Mouse (Mus musculus) layer of hippocampus, adult 9-11 months (tissue): ENCODE data around the gene Tbc1d8.

Experiments
- DNase-seq: peaks from one replicate; pipeline ENCODE4 v3.0.0; 2022

Gene Tbc1d8

DNA sequence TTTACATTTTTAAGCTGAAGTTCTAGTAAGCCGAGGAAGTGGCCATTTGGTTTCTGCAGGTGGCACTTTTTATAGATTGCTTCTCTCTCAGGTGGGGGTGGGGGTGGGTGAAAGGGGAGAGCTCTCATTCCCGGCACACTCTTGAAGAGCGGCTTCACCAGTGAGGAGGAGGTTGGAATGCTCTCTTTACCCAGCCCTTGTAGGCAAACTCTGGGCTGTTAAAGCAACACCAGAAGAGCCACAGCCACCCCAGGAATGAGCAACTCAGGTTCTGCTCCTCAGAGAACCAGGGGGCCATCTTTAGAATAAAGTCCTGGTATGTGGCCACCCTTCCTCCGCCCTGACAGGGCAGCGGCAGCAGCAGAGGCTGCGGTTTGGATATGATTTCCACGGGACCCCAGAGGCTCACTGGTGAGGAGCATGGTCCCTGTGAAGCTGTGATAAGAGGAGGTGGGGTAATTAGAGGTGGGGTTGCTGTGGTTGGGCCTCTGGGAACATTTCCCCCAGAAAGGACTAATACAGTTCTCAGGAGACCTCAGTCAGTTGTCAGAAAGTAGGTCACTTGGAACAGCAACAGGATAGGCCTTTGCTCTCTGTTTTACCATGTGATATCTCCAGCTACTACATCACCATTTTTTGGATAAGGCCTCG, 85.2 kb downstream of the Tbc1d8 start:
- DNase-seq = no peak

DNA sequence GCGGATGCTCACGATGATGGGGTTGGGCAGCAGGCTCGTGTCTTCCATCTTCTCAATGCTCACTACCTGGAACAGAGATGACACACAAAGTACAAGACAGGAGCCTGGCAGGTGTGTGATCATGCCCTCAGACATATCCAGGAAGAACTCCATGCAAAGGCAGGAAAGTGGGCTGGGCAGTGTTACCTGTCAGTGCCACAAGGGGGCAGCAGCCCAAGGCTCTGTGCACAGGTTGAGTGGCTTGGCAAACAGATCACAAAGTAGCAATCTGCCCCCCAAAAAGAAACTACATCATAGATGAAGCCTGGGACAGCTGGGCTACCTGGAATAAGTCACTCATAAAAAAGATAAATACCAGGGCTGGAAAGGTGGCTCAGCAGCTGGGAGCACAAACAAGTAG, 86.4 kb downstream of the Tbc1d8 start:
- DNase-seq = peak; percentile 66

DNA sequence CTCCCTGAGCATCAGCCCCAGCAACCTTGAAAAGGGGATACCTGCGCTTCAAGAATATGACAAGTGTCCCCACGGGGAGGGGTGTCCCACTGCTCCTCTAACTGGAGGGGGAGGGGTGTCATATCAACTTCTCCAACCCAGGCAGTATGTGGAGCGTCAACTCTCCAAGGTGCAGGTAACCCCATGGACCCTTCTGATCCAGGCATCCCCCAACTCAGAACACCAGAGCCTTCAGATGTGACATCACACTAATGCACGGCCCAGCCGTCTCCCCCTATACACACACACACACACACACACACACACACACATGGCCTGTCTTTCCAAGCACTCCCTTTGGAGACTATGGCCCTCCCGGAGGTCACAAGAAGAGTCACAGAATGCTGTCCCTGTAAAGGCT, 86.9 kb downstream of the Tbc1d8 start:
- no peak for DNase-seq

DNA sequence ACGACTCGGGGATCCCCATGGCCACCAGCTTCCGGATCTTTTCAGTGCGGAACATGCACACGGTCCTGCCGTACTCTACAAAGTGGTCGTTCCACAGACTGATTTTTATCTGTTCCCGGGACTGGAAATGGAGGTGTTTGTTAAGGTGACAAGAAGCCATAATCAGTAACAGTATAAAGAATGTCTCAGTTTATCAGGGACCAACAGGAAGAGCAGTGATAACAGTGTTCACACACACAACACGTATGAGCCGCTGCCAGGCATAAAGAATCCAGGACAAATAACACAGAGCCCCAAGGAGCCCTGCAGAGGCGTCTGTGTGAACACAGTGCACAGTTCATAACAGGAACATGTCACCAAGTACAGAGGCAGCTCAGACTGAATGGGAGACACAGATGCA, 89.2 kb downstream of the Tbc1d8 start:
- DNase-seq = no peak

DNA sequence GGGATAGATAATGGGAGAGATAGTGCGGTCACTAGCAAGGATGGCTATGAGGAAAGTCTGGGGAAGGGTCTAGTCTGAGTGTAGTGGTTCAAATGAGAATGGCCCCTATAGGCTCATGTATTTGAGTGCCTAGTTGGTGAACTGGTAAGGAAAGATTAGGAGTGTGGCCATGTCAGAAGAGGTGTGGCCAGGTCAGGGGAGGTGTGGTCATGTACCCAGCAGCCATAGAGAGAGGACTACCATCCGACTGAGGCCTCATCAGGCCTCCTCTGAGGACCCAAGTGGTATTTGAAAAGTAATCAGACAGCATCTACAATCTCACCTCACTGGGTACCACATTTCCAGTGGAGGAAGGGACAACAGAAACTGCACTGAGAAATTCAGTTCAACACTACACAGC, 90.4 kb downstream of the Tbc1d8 start:
- DNase-seq = no peak

DNA sequence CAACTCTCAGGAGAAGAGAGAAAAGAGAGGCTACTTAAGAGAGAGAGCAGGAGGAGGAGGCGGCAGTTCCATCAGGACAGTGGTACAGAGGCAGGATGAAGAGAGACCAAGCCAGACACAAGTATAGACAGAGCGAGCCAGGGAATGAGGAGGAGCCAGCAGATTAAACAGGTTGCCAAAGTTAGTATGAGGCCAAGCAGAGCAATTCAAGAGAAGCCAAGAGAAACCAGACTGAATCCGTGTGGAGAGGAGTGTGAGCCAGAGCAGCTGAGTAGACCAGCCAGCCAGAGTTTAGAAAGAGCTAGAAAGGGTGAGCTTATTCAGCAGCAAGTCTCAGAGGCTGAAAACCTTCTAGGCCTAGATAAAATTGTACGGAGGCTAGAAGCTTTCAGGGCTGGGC, 91.1 kb downstream of the Tbc1d8 start:
- no peak for DNase-seq

DNA sequence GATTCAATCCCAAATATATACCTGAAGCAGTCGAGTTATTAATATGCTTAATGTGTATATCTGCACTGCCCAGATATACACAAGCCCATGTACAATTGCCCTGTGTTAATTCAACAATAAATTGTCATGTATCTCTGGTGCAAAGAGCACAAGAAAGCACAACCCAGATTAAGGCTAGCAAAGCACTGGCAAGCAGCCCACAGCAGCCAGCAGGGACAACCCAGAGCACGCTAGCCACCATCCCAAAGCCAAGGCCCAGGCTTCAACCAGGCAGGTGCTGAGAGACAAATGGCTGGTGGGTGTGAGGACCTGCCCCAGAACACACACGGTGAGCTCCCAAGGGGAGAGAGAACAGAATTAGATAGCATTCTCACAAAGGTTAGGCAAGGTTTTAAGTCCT, 92.1 kb downstream of the Tbc1d8 start:
- DNase-seq = no peak

DNA sequence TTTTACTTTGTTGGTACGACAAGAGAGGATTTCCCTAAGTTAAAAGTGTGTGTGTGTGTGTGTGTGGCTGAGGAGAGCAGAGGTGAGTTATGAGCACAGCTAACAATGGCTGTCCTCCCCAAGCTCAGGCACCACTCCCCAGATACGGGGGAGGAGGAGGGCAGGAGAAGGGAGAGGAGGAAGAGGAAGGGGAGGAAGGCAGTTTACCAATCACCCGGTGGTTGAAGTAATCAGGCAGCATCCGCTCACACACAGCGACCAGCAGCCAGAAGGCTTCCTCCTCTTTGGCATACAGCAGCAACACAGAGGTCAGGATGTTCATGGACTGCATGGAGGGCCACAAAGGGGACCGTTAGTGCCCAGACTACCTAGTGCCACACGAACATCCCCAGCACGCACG, 93.6 kb downstream of the Tbc1d8 start:
- DNase-seq = no peak

DNA sequence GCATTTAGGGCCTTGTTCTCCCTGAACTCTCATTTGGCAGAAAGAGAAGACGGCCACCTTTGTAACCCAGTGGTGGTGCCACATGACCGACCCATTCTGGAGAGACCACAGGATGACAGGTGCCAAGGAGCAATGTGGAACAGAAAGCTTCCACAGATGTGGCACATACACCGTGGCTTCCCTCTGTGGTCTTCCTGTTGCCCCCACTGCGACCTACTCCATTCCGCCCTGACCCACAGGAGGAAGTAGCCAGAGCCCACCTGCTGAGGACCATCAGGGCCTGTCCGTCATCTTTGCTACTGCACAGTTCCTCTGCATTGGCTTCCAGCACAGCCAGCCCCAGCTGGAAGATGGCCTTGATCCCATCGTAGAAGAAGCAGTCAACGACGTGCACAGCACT, 97.5 kb downstream of the Tbc1d8 start:
- DNase-seq = no peak

DNA sequence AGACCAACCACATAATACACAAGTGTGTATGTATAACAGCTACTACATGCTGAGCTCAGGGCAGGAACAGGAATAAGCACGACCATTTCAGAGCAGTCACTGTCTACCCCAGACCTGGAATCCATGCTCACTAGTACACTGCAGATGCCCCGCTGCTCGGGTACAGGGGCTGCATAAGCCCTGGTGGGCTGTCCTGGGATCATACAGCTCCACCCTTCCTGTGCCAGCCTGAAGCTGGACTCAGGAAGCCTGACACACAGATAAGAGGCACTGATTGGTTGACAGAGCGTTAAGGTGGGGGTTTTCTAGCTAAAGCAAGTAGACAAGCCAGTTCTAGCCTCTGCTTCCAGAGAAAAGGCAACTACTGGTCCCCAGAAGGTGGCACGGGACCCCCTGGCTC, 99.5 kb downstream of the Tbc1d8 start:
- DNase-seq = no peak

DNA sequence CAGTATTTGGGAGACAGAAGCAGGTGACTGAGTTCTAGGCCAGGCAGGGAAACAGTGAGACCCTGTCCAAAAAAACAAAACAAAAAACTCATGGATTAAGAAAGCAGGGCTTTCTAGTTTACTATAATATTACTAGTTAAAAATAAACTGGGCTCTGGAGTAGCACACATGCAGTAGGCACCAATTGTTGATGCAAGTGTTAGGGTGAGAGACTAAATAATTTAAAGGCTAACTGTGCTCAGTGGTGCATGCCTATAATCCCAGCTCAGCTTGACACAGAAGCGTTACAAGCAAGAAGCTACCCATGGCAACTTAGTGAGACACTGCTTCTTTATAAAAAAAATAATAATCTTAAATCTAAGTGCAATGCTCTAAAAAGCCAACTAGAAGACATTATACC, 100.0 kb downstream of the Tbc1d8 start:
- DNase-seq = no peak

DNA sequence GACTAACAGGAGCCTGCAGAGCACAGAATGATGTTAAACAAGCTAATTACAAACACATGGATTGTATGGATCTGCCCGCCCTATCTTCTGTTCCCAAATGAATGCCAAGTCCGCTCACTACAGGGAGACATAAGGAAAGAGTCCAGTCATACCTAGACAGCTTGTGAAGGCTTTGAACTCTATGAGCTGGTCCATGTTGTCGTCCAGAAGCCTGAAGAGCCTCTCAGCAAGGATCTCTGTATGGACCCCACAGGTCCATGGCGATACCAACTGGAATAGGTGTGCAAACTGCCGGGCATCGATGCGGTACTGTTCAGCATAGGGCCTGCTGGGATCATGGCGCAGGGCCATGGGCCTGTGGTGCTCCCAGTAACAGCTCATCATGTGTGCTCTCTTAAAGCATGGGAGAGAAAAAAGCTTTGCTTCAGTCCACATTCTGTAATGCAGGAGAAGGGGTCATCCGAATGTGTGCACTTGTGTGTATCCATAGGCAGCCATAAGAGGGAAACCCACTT, 101.8 kb downstream of the Tbc1d8 start:
- no peak for DNase-seq

DNA sequence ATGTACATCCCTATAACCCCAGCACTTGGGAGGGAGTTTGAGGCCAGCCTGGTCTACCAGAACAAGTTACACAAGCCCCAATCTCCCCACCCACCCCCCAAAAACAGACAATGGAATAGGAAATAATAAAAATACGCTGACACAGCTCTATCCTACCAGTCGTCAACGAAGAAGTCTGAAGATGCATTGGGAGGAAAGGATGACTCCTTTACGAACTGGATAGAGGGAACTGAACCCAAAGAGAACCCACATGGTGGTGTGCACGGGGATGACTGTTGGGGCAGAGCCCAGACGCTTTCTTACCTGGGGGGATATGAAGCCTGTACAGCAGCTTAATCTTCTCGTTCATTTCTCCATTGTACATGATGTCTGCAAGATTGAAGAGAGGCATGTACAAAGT, 102.4 kb downstream of the Tbc1d8 start:
- no peak for DNase-seq

DNA sequence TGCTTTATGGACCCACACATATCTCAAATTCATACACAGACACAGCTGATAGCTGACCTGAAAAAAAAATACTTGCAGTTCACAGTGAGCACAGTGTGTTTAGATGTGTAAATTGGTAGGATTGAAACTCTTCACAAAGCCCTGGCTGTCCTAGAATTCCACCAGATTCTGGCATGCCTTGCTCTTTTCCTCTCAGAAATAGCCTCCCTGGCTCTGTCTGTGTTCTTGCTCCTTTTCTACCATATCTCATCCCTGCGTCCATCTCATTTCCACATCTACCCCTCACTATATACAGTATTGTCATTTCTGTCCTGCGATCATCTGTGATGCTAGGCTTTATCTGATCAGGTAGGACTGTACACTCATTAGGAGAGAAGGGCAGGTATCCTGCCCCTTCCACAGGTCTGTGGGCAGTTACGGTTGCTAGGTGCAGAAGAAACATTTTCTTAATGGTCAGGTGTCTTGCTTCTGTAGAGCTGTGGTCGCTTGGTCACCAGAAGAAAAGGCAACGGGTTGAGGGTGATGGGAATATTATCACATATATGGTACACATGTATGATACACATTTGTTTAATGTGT, 104.2 kb downstream of the Tbc1d8 start:
- no peak for DNase-seq

DNA sequence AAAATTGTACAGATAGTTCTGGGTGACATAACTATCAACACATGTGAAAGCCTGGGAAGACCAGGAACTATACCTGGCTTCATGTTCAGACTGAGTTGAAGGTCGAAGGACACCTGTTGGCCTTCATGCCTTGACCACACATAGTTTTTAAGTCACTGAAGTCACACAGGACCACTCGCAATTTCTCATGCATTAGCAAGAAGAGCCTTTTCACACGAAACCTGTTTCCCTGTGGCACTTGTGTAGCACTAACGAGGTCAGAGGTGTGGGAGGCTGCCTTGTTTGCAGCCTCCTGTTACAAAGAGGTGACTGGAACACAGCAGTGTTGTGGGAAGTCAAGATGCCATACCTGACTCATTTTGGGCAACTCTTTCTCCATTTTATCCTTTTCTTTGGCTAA, 105.2 kb downstream of the Tbc1d8 start:
- DNase-seq = no peak

DNA sequence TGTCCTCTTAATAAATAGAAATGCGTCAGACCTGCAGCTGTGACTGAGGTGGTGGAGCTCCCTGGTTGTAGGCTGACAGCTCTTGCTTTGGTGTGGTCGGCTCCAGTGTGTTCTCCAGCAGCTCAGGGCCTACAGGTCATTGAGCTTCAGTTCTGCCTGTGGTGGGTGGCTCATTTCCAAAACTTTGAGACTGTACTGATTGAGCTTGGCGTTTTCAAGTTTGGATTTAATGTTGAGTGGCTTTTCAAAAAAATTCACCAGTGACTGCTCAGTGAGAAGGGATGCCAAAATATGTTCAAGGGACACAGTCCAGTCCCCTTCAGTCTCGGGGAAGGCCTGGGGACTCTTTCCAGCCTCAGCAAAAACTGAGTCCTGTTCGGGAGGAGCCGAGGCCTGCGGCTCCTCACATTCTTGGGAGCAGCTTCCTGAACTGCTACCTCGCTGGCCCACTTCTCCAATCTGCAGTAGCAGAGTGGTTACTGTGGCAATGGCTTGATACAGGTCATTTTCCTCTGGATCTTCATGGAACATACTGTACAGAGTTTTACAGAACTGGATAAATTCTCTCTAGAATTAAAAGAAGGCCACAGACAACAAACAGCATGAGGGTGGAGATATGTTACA, 106.2 kb downstream of the Tbc1d8 start:
- no peak for DNase-seq

DNA sequence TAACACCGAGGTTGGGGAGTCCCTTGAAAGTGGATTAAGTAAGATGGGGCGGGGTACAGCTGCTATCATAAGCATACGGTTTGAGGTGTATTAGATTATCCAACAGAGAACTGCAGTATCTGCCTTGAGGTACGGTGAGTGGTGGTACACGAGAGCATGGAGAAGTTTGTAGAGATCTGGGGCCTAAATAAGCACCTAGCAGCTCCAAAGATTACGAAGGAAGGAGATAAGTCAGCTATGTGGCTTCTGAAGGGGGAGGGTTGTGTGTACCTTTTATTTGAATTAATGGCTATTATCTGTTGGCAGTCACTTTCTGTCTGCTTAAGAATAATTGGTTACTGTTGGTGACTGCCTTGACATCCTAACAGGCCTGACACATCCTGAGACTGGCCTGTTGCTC, 108.1 kb downstream of the Tbc1d8 start:
- DNase-seq = no peak

DNA sequence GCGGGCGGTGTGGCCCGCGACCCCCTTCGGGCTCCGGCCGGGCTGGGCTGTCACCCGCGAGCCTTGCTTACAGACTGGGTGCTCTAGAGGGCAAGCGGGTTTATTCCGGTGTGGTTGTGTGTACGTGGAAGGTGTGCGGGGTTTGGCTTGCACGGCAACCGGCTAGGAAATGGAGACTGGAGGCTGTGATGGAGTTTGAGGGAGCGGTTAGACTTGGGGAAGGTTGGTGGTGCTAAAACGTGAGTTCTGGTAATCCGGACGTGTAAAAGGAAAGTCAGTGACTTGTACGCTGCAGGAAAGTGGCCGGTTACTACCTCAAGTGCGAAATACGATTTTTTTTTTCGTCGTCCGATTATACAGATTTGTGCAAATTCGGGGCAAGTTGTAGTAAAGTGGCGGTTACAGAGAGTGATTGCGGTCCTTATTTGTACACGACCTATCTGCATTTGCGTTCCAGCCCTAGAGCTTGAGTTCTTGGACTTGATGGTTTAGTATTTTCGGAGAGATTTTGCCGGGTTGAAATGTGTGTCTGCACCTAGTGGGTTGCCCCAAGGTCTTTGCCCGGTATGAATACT, 110.2 kb downstream of the Tbc1d8 start:
- DNase-seq = no peak

DNA sequence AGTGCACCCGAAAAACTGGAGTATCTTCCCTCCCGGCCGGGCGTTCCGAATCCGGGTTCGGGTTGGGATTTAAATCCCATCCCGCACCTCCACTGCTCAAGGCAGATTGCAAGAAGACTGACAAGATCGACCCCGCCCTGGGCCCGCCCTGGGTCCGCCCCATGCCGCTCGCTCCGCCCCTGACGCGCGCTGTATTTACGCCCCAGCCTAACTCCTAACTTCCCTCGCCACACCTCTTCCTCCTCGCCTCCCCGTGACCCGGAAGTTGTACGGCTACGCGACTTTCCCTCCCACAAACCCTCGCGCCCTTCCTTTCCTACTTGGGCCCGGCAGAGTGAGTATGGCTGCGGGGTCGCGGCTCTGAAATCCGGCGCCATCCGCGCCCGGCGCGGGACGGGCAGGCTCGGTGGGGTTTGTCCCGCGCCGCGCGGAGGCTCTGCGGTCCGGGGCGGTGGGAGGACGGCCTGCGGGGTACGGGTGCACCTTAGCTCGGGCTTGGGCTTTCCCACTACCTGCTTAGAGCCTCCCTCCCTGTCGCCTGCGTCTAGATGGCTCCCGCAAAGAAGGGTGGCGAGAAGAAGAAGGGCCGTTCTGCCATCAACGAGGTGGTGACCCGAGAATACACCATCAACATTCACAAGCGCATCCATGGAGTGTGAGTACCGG, 110.8 kb downstream of the Tbc1d8 start, which contains the start of gene Rpl31:
Rpl31 (plus strand) TSS at position 242 of the 666 bp plus-strand sequence.
- DNase-seq = peak; percentile 98

DNA sequence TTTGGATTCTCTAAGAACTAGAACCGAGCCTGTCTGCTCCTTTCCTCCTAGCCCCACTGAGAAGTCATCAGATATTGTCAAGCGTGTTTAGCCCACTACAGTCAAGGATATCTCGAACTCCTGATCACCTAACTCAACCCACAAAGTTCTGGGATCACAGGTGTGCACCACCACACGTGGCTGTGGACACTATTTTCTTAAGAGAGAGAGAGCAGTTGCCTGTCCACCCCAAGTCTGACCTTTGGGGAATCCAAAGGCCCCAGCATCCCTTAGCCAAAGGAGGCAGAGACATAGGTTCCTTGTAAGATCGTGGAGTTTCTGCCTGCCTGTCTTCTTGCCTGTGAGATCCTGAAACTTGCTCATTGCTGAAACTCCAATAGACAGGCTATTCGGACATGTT, 111.5 kb downstream of the Tbc1d8 start:
- no peak for DNase-seq

DNA sequence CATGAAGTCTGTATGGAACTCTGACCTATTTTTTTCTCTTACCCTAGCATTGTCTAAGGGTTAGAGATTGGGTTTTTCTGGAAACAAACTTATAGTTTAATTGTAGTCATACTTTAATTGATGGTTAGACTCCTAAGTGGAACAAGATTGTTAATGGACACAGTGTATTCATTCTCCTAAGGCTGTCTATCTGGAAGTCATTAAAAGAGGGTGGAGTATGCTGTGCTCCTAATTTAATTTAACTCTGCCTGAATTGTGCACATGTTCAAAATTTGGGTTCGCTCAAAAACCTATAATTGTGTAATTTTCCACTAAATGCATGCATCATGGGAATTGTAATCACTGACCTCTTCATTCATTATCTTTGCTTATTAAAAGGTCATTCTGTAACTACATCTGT, 113.0 kb downstream of the Tbc1d8 start:
- DNase-seq = no peak

DNA sequence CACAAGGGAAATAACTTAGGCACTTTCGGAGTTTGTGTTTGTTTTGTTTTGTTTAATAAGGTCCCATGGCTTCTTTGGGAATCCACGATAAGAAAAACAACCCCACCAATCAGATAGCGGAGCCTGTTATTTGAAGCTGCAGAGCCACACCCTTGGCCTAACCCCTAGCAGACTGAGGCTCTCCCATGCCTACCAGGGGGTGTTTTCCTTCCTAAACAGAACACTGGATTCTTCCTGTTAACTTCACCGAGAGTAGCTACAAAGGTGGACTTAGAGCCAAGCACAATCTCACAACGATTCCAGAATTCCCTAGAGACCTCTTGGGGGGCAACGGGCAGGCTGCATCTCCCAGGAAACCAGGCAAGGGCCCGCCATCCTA, 116.1 kb downstream of the Tbc1d8 start:
- no peak for DNase-seq

DNA sequence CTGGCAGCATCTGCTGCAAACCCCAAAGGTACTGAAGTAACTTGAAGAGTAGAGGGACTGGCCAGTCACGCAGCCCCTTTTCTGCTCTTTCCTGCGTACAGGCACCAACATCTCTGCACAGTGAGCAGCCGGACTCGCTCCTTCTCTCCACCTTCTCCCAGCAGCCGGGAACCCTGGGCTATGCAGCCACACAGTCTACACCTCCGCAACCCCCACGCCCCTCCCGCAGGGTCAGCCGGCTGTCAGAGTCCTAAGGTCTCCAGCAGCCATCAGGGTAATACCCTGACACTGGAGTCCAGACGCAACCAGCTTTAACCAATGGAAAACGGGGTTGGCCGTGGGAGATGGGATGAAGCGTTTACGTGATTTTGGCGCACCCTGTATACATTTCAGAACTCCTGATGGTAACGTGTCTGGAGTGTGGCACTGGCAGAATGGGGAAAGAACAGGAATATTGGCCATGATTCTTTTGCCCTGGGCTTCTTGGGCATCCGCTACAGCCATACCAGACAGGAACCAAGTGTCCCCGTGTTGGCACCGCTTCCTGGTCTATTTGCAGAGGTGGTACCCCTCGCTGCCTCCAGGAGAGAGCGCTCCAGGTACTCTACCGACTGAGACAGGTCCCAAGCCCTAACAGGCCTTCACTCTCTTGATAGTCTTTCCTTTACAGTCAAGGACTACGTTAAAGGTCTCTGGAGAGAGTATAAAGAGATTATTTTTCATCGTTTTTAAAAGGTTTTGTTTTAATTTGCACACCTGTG, 116.6 kb downstream of the Tbc1d8 start:
- no peak for DNase-seq
